Mouse (Mus musculus): Measurements from ENCODE around the gene Ccndbp1. TPM values are rescaled to one million over a fixed set of nuclear protein-coding genes. Genes with fewer than 3 reads are reported as not detected.
"Not testable (repeated sequence)": the region's sequence is repeated elsewhere in the genome, so short reads cannot be mapped to it uniquely, and the experiment has no call there.

Gene Ccndbp1
- polyA plus RNA-seq (2017; shearing (Covaris generic)) = 100 to 1,000 TPM; 141 to 151 TPM

DNA sequence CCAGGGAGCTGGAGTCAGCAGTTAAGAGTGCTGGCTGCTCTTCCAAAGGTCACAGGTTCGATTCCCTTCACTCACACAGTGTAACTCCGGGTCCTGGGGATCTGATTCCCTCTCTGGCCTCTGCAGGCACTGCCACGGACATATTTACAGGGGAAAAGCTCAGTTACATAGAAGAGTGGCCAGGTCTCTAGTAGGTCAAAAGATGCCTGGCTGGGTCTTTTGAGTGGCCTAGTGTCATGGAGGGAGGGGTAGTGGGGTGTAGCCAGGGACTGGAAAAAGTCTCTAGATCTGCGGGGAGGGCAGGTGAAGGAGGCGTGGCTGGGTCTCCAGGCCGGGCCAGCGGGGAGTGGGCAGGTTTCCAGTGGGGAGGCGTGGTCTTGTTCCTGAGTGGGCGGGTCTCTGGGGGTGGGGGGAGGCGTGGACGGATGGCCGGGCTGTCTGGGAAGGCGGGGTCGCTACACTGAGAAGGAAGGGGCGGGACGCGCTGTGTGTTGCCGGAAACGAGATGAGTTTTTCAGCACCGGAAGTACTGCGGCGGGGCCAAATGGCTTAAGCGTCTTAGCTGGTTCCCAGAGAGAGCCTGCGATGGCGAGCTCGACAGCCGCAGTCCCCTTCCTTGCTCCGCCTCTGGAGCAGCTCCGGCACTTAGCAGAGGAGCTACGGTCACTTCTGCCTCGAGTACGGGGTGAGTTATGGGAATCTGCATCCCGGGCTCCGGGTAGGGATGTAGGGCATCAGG lies at the start of gene Ccndbp1:
Ccndbp1 (plus strand) TSS at position 479 of the 739 bp plus-strand sequence.
- ATAC-seq = peak; percentile 98

DNA sequence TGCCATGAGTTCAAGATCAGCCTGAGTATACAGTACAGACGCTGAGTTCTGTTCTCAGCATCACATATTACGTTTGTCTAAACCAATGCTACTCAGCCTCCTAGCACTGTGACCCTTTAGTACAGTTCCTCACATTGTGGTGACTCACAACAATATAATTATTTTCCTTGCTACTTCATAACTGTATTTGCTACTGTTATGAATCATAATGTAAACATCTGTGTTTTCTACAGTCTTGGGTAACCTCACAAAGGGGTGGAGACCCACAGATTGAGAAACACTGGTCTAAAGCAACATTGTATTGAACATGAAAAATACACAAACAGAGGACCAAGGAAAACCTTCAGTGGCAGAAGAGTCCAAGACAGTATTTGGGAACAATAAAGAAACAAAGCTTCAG lies 48.8 kb upstream of the Ccndbp1 start:
- no peak for ATAC-seq

DNA sequence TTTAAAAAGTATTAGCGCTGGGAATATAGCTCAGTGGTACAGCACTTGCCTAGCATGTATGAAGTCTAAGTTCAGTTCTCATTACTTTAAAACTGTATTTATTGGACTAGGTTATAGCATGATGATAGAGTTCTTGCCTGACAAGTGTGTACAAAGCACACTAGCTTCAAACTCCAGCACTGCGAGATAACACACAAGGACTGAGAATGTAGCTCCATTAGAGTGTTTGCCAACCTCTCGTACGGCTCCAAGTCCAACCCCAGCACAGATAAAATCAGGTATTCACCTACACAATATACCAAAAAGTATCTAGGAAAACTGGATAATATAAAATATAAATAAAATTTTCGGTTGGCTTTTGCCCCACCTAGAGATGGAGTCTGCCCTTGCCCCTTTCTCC lies 48.4 kb upstream of the Ccndbp1 start:
- ATAC-seq = no peak

- ATAC-seq = no peak
These were observed 47.9 kb upstream of the Ccndbp1 start for GRCm38 (mm10) chr2:120960261-120960660.

DNA sequence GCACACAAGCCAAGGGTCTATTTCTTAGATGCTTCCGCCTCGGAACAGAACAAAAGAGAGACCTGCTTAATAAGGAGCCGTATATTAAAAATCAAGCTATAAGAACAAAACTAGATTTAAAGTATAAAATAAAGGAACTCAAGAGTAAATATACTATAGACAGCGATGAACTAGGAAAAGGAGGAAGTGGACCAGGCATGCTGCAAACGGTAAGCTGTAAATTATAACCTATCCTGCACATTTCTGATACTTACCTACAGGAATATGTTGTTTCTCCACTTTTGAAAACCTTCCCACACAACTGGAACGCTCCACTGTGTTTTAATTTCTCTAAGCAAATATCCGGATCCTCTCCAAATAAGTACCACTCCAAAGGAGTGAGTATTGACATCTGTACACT lies 45.1 kb upstream of the Ccndbp1 start:
- no peak for ATAC-seq

- ATAC-seq = no peak
These were observed 42.7 kb upstream of the Ccndbp1 start for GRCm38 (mm10) chr2:120965486-120965885.

DNA sequence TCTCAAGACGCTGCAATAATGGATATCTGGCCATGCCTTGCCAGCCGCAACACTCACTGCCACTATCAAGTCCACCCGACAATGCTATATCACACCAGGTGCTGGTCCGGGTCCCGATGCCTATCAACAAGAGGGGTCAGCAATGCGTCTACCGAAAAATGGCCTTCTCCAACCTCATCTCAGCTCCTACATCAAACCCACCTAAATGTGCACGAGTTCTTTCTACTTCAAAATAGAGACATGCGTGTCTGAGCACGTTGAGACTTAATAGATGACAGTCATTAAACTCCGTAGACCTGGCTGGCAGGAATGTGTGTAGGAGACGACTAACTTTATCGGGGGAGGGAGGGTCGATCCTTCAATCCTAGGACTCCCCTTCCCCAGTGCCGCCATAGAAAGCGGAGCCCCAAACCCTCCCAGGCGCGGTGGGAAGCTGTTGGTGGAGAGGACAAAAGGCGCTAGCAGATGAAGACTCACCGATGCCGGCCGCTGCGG lies 38.1 kb upstream of the Ccndbp1 start:
- no peak for ATAC-seq

DNA sequence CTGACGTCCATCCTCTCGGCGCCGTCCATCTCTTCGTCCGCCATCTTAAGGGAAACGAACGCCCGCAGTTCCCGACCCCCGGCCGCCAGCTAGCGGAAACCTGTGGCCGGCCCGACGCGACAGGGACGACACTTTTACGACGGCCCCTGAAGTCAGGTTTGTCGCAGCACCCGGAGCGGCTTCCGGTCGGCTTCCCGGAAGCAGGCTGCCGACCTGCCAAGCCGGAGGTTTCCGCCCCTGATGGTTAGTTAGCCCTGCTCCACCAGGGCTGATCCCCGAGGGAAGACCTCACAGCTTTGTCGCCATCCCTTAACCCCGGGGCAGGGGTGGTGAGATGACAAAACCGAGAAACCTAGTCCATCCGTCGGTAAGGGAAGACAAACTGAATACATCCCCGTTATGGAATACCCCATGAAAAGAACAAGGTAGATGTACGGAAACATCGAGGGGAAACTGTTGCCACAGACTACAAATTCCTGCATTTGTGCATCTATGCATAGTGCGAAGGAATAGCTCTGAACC lies 37.6 kb upstream of the Ccndbp1 start, which contains the start of gene Ubr1:
Ubr1 (minus strand) TSS at position 157 of the 522 bp plus-strand sequence.
- ATAC-seq = peak; percentile 95

DNA sequence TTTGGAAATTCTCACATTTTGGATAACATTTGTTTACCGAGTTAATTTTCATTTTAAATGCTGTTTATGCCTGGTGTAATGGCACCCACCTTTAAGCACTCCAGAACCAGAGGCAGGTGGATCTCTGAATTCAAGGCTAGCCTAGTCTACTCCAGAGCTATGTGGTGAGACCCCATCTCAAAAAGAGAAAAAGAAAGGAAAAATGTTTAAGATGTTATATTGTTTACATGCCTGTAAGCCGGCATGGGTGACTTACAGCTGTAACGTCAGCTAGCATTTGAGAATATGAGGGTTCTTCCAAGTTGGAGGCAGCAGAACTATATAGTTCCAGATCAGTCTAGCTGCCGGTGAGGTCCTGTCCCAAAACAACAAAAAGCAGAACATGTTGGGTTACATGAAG lies 36.4 kb upstream of the Ccndbp1 start:
- ATAC-seq = no peak

DNA sequence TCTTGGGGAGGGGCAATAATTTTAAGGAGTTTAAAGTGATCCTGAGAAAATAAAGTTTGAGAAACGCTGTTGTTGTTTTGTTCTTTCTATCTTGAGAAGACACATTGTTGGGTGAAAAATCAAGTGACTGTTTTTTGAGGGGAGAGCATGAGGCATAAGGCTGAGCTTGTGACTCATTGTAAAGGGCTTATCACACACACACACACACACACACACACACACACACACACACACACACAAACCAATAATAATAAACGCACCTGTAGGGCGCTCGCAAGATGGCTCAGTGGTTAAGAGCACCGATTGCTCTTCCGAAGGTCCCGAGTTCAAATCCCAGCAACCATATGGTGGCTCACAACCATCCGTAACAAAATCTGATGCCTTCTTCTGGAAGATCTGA lies 35.9 kb upstream of the Ccndbp1 start:
- ATAC-seq = not testable (repeated sequence)

GRCm38 (mm10) chr2:120972964-120973363 lies 35.2 kb upstream of the Ccndbp1 start:
- ATAC-seq = no peak

- no peak for ATAC-seq
These were observed 31.9 kb upstream of the Ccndbp1 start for GRCm38 (mm10) chr2:120976308-120976707.

- peak; percentile 59 for ATAC-seq
These were observed 30.9 kb upstream of the Ccndbp1 start, which contains the start of gene Tmem62 for GRCm38 (mm10) chr2:120976990-120977925. Tmem62 (plus strand) TSS chr2:120977017.

DNA sequence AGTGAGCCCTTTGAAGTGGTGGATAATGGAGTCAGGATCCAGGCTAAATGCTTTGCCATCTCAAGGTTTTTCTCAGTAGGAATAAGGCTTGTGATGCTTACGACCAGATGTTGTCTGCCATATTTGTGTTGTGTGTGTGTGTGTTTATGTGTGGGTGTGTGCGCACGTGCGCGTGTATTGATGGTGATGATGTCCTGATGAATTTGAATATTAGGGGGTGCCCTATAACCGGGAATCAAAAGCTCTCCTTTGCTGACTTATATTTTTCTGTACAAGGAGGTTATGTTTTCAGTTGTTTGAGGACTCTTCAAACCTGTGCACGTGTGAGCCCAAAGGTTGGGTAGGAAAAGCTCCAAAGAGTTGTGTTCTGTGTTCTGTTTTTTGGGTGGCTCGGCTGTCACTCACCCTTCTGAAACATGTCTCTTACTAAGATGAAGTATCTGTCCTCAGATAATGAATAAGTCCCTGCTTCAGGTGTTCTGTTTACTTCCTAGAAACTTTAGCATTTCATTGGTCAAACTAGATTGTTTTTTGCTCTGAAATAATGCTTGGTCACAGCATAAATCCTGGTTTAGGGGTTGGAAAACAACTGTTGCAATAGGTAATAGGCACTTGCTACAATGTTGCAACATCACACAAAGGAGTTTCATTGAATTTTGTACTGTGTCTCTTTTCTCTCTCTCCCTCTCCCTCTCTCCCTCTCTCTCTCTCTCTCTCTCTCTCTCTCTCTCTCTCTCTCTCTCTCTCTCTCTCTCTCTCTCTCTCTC lies 30.1 kb upstream of the Ccndbp1 start:
- no peak for ATAC-seq

DNA sequence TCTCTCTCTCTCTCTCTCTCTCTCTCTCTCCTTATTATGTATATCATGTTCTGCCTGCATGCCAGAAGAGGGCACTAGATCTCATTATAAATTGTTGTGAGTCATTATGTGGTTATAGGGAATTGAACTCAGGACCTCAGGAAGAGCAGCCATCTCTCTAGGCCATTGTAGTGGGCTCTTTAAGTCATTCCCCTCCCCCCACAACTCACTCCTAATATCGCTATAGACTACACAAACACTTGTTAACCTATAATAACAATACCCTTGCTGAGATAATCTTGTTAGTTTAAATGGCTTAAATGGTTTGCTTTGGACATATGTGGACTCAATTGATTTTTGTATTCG lies 29.5 kb upstream of the Ccndbp1 start:
- ATAC-seq = no peak

DNA sequence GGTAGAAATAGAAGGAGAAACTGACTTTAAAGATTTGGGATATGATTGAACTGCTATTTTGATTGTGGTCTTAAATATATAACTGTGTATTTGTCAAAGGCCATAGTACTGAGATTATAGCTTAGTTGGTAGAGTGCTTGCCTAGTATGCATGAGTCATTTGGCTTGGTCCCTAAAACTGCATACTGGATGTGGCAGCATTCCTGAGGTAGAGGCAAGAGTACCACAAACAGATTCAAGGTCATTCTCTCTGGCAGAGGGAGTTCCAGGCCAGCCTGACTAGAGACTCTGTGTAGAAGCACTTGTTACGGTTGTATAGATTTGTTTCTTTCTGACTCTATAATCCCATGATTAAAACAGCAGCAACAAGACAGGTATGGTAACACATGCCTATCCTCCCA lies 28.4 kb upstream of the Ccndbp1 start:
- ATAC-seq = no peak

DNA sequence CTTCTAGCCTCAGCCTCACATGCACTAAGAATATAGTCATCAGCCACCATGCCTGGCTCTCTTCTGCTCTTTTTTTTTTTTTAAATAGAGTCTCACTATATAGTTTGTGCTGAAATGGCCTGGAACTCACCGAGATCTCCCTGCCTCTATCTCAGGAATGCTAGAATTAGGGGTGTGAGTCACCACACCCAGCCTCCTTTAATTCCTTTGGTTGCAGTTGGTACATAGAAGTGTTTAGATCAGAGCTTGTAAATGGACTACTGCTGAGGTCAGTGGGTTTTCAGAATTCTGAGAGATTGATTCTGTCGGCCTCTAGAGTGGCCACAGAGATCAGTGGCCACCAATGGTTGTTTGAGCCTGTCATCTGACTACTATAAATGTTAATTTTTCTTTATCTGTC lies 27.3 kb upstream of the Ccndbp1 start:
- ATAC-seq = no peak

GRCm38 (mm10) chr2:120983611-120984010 lies 24.6 kb upstream of the Ccndbp1 start:
- no peak for ATAC-seq

- no peak for ATAC-seq
These were observed 23.0 kb upstream of the Ccndbp1 start for GRCm38 (mm10) chr2:120985241-120985640.

DNA sequence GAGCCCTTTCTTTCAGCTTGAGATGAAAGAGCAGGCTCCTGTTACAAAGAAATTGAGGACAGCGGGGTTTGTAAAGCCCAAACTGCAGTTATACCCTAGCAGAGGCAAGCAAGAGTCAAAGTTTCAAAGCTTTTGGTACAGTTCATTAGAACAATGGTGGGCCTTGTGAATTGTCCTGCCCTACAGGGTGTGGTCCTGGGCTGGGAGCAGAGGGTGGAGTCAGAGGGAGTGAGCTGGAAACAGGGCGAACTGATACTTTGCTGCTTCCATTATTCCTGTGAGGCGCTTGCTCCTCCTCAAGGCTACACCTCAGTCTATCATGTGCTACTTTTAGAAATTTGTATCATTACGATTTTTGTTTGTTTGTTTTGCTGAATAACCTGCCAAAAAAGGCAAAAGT lies 17.0 kb upstream of the Ccndbp1 start:
- ATAC-seq = no peak

GRCm38 (mm10) chr2:120996607-120997006 lies 11.6 kb upstream of the Ccndbp1 start:
- not testable (repeated sequence) for ATAC-seq

DNA sequence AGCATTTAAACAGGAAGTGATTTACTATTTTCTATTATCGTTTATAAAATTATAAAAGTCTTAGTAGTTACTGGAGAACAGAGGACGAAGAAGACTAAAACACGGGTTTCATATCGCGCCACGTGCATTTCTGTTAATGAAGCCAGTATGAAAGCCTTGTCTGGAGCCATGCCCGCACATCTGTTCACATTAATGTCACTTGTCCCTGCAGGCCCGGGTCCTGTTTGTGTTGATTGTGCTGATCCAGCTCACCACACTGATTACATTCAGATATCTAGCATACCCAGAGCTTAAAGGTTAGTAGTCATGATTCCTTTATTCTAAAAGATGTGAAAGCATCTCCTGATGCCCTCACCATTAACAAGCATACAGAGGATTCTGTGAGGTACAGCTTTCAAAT lies 9.3 kb upstream of the Ccndbp1 start:
- no peak for ATAC-seq
